Mouse (Mus musculus) liver, adult 2 months (tissue): ENCODE data around the gene Atoh8.

Experiments
- CTCF ChIP-seq: fragments of 200-500 bp; IDR thresholded peaks from 2 replicates; pipeline ENCODE4 v1.5.1; 2011; ENCODE audit warnings: low read depth, low read length, control low read depth
- POLR2A ChIP-seq: fragments of 200-500 bp; IDR thresholded peaks from 2 replicates; pipeline ENCODE4 v1.6.1; 2011; ENCODE audit warnings: low read length, control low read depth; ENCODE audit not compliant: insufficient read depth; ENCODE audit errors: extremely low read depth

GRCm38 (mm10) chr6:72184576-72184975 is 50.8 kb downstream of the Atoh8 start:
- no peak for TF ChIP-seq POLR2A
- TF ChIP-seq CTCF, result no peak
